Mouse (Mus musculus) megakaryocyte, adult 5-6 weeks (primary cell): ENCODE results near the gene Olfr954. TPM values are rescaled to one million over a fixed set of nuclear protein-coding genes. Genes with fewer than 3 reads are reported as not detected.

ENCODE experiments used
- ATAC-seq: 2 replicates; pipeline ENCODE4 v1.8.0; 2016; ENCODE audit warnings: mild to moderate bottlenecking, inconsistent platforms; ENCODE audit not compliant: poor library complexity, severe bottlenecking
- total RNA-seq, 2 experiments: library from RNA; stranded (forward) in 1 of 2; stranded (reverse) in 1 of 2; fragments of 153-499, 151-499 nt in 1 of 2; fragments of 221-1000, 200-1000 nt in 1 of 2; gene quantifications; 2 replicates each; pipeline versions ENCODE4 v1.2.3 to v1.2.4; 2015 to 2017

Olfr954 gene
- not detected in 2 replicates for total RNA-seq (2015)
- not detected in 2 replicates for total RNA-seq (2017)

DNA sequence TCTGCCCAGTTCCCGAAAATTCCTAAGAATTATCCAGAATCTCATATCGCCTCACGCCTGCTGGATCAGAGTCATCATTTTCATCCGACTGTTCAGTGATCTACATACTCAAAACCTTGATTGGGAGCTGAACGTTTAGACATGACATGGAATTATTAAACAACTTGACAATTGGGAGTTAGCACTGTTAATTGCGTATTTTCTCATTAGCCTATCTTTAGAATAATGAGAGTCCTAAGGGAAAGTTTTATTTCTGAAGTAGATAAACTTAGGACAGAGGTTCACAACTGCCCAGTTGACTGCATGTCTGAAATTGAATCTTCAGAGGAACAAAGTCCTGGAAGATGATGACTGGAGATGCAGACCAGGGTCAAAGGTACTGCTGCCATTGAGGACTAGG is at the start of gene Olfr954:
Olfr954 (plus strand) TSS at position 301 of the 400 bp plus-strand sequence.
- no peak for ATAC-seq

DNA sequence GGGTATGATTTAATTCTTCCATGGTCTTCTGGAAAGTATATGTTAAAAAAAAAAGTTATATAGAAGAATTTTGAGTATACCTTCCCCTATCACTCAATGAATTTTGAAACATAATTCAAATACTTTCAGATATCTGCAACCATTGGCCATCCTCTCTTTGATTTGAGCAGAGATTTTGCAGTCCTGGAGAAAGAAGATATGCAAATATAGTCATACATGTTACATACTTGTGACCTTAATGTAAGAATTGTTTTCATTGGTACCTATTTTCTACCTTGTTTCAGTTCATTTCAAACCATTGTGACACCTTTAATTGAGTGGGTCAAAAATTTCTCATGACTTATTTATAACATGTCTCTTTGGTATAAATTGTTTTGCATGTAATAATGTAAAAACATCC is 29.5 kb upstream of the Olfr954 start, which contains the start of gene Olfr952:
Olfr952 (minus strand) TSS at position 101 of the 400 bp plus-strand sequence.
- no peak for ATAC-seq

DNA sequence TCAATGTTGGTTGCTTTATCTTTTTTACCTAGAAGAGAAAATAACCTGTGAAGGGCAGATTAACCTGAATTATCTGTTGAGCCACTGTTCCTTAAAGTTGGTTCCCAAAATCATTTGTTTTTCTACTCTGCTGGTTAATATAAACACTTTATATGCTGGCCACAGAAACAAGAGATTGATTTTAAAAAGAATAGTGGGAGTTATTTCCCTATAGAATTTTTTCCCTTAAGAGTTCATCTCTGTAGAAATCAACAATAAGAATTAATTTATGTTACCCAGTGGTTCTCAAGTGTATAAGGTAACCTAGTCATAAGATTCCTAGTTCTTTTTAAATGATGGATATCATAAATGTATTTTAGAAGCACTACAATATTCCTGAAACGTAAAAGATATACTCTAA is 15.3 kb downstream of the Olfr954 start, which contains the start of gene Olfr955:
Olfr955 (minus strand) TSS at position 101 of the 400 bp plus-strand sequence.
- no peak for ATAC-seq

DNA sequence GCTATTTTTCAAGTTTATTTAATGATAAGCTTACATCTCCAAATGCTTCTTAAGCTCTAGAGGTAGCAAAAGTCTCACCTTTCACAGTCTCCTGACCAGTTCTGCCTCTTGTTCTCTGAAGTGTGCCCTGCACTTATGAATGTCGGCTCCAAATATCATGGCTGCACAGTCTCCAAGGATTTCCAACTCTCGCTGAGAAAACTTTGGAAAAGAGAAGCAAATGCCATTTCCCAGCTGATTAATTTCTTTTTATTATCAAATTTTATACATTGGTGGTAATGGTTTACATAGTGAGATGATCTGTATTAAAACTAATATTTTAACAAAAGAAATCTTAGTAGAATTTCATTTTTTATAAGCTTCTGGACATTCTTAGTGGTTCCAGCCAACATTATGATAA is 37.4 kb downstream of the Olfr954 start, which contains the start of gene Olfr44:
Olfr44 (minus strand) TSS at position 101 of the 400 bp plus-strand sequence.
- ATAC-seq = no peak

DNA sequence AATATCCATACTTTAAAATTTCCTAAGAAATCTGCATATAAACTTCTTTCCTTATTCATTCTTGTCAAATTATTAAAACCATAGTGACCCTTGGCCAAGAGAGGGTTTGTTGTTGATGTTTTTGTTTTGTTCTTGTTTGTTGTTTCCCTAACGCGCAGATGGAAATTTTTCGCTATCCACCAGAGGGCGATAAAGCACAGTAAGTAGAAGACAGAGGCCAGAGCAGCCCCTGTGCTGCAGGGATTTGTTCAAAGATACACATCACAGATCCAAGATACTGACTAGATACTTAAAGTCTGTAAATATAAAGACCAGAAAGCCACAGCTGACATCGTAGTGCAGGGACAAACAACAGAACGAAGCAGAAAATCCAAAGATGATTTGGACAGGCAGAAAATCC is 52.5 kb downstream of the Olfr954 start:
- peak; percentile 67 for ATAC-seq

DNA sequence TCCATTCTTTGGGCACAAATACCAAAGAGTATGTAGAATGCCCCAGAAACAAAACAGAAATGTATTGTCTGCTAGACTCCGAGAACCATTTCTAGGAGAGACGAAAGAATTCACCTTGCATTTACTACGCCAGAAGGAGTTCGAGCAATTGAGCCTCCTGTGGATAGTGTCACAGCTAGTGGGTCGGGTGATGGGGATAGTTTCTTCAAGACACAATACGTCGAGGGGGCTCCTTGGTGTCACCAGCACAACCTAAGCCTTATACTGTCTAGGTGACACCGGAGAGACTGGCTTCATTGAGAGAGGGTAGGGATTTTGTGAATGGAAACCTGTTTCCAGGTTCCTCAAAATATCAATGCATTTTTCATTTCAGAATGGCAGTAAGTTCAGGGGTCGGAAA is 52.9 kb downstream of the Olfr954 start:
- ATAC-seq = no peak

Other genes with a start within 250 kb of the Olfr954 start
- not detected in 2 replicates for gene Olfr1537, start 206.7 kb upstream of the Olfr954 start, total RNA-seq (2015)
- not detected in 2 replicates for gene Olfr1537, start 206.7 kb upstream of the Olfr954 start, total RNA-seq (2017)
- not detected in 2 replicates for gene Olfr945, start 179.9 kb upstream of the Olfr954 start, total RNA-seq (2015)
- gene Olfr945, start 179.9 kb upstream of the Olfr954 start, total RNA-seq (2017) = not detected in 2 replicates
- not detected in 2 replicates for gene Olfr948, start 130.7 kb upstream of the Olfr954 start, total RNA-seq (2015)
- gene Olfr948, start 130.7 kb upstream of the Olfr954 start, total RNA-seq (2017) = not detected in 2 replicates
- not detected in 2 replicates for gene Olfr951, start 69.3 kb upstream of the Olfr954 start, total RNA-seq (2015)
- not detected in 2 replicates for gene Olfr951, start 69.3 kb upstream of the Olfr954 start, total RNA-seq (2017)
- not detected in 2 replicates for gene Olfr952, start 29.6 kb upstream of the Olfr954 start, total RNA-seq (2015)
- gene Olfr952, start 29.6 kb upstream of the Olfr954 start, total RNA-seq (2017) = not detected in 2 replicates
- gene Olfr955, start 15.2 kb downstream of the Olfr954 start, total RNA-seq (2015) = not detected in 2 replicates
- gene Olfr955, start 15.2 kb downstream of the Olfr954 start, total RNA-seq (2017) = not detected in 2 replicates
- not detected in 2 replicates for gene Olfr44, start 37.3 kb downstream of the Olfr954 start, total RNA-seq (2015)
- not detected in 2 replicates for gene Olfr44, start 37.3 kb downstream of the Olfr954 start, total RNA-seq (2017)
- not detected in 2 replicates for gene Olfr957, start 59.1 kb downstream of the Olfr954 start, total RNA-seq (2015)
- not detected in 2 replicates for gene Olfr957, start 59.1 kb downstream of the Olfr954 start, total RNA-seq (2017)
- gene Olfr958, start 97.4 kb downstream of the Olfr954 start, total RNA-seq (2015) = not detected in 2 replicates
- gene Olfr958, start 97.4 kb downstream of the Olfr954 start, total RNA-seq (2017) = not detected in 2 replicates
- not detected in 2 replicates for gene Olfr959, start 118.9 kb downstream of the Olfr954 start, total RNA-seq (2015)
- not detected in 2 replicates for gene Olfr959, start 118.9 kb downstream of the Olfr954 start, total RNA-seq (2017)
- gene AW551984, start 147.7 kb downstream of the Olfr954 start, total RNA-seq (2015) = 0.14 and 0.74 TPM in 2 replicates
- gene AW551984, start 147.7 kb downstream of the Olfr954 start, total RNA-seq (2017) = 0.11 and 0.37 TPM in 2 replicates
- gene Olfr148, start 154.0 kb downstream of the Olfr954 start, total RNA-seq (2015) = not detected in 2 replicates
- gene Olfr148, start 154.0 kb downstream of the Olfr954 start, total RNA-seq (2017) = not detected in 2 replicates
- gene Olfr960, start 164.7 kb downstream of the Olfr954 start, total RNA-seq (2015) = not detected in 2 replicates
- gene Olfr960, start 164.7 kb downstream of the Olfr954 start, total RNA-seq (2017) = not detected in 2 replicates
- 0.13 TPM in 1 of 2 replicates, not detected in the other for gene Olfr961, start 188.4 kb downstream of the Olfr954 start, total RNA-seq (2015)
- not detected in 2 replicates for gene Olfr961, start 188.4 kb downstream of the Olfr954 start, total RNA-seq (2017)
- gene Olfr963, start 210.5 kb downstream of the Olfr954 start, total RNA-seq (2015) = not detected in 2 replicates
- not detected in 2 replicates for gene Olfr963, start 210.5 kb downstream of the Olfr954 start, total RNA-seq (2017)